Comparison of ENCODE assay signal across 14 mouse cellular contexts in genomic region chr5:27399111-27399510, GRCm38 (mm10).
"Had no signal": no experiment of that assay in that cellular context is flagged by ENCODE, and none has a peak within 500 bp of the region (broad histone marks: within the 10 kb centered on the region; RNA-seq: fewer than 3 reads in every experiment).

No protein-coding gene starts in this region.

- DNase-seq: kidney, adult 18-20 months; kidney, postnatal 14 days; layer of hippocampus, postnatal 36 days; liver; liver, embryonic 13.5 days; liver, postnatal 0 days; retina, postnatal 1 day; right cerebral cortex, postnatal 14 days; thymus, postnatal 36 days had no signal

- H3K9ac ChIP-seq: intestine, embryonic 15.5 days; kidney, embryonic 15.5 days; limb, embryonic 12.5 days; liver, embryonic 13.5 days; liver, postnatal 0 days; neural tube, embryonic 12.5 days had no signal

- H3K4me1 ChIP-seq: intestine, embryonic 15.5 days; kidney, embryonic 15.5 days; limb, embryonic 12.5 days; liver, embryonic 13.5 days; neural tube, embryonic 12.5 days had no signal

- H3K9me3 ChIP-seq: intestine, embryonic 15.5 days; kidney, embryonic 15.5 days; limb, embryonic 12.5 days; liver, embryonic 13.5 days; neural tube, embryonic 12.5 days had no signal

- ATAC-seq: intestine, embryonic 15.5 days; liver, postnatal 0 days had no signal

- H3K36me3 ChIP-seq: intestine, embryonic 15.5 days; kidney, embryonic 15.5 days; limb, embryonic 12.5 days; liver, embryonic 13.5 days; neural tube, embryonic 12.5 days had no signal

- H3K27ac ChIP-seq: intestine, embryonic 15.5 days; kidney, embryonic 15.5 days; limb, embryonic 12.5 days; liver, embryonic 13.5 days; neural tube, embryonic 12.5 days had no signal

- H3K4me3 ChIP-seq: intestine, embryonic 15.5 days; kidney, embryonic 15.5 days; limb, embryonic 12.5 days; liver, embryonic 13.5 days; myocyte; neural tube, embryonic 12.5 days had no signal

- H3K27me3 ChIP-seq: intestine, embryonic 15.5 days; kidney, embryonic 15.5 days; limb, embryonic 12.5 days; liver, embryonic 13.5 days; neural tube, embryonic 12.5 days had no signal

- H3K4me2 ChIP-seq: intestine, embryonic 15.5 days; kidney, embryonic 15.5 days; limb, embryonic 12.5 days; liver, embryonic 13.5 days; neural tube, embryonic 12.5 days had no signal
